Mouse (Mus musculus): ENCODE results near the gene Dnmbp.
A peak's percentile ranks its signal among the peaks of the same experiment; 100 is the strongest.
"Not testable (repeated sequence)": the region's sequence is repeated elsewhere in the genome, so short reads cannot be mapped to it uniquely, and the experiment has no call there.

Gene Dnmbp

GRCm38 (mm10) chr19:43939769-43940689 lies at the start of gene Dnmbp:
Dnmbp (minus strand) TSS chr19:43940191.
- DNase-seq, result peak; percentile 68 to 90

- DNase-seq, result no peak
Observed at GRCm38 (mm10) chr19:43986069-43986794, 46.2 kb upstream of the Dnmbp start, which contains the start of gene Cpn1. Cpn1 (minus strand) TSS chr19:43986556.

- DNase-seq, result no peak
Observed at GRCm38 (mm10) chr19:43981992-43982391, 42.0 kb upstream of the Dnmbp start.

- DNase-seq, result no peak
Observed at GRCm38 (mm10) chr19:43980711-43981110, 40.7 kb upstream of the Dnmbp start.

GRCm38 (mm10) chr19:43977799-43978198 lies 37.8 kb upstream of the Dnmbp start:
- no peak for DNase-seq

- no peak for DNase-seq
Observed at GRCm38 (mm10) chr19:43976661-43977060, 36.7 kb upstream of the Dnmbp start.

GRCm38 (mm10) chr19:43974221-43974620 lies 34.2 kb upstream of the Dnmbp start:
- no peak for DNase-seq

- DNase-seq, result no peak
Observed at GRCm38 (mm10) chr19:43973711-43974110, 33.7 kb upstream of the Dnmbp start.

- no peak for DNase-seq
Observed at GRCm38 (mm10) chr19:43972129-43972528, 32.1 kb upstream of the Dnmbp start.

- DNase-seq, result no peak
Observed at GRCm38 (mm10) chr19:43968436-43969026, 28.5 kb upstream of the Dnmbp start.

GRCm38 (mm10) chr19:43966481-43966880 lies 26.5 kb upstream of the Dnmbp start:
- no peak for DNase-seq

- peak in 1 of 2 experiments; percentile 32 for DNase-seq
Observed at GRCm38 (mm10) chr19:43965496-43966085, 25.6 kb upstream of the Dnmbp start.

- no peak for DNase-seq
Observed at GRCm38 (mm10) chr19:43962795-43963194, 22.8 kb upstream of the Dnmbp start.

- DNase-seq, result peak in 1 of 2 experiments; percentile 18
Observed at GRCm38 (mm10) chr19:43961185-43961584, 21.2 kb upstream of the Dnmbp start.

- DNase-seq, result no peak
Observed at GRCm38 (mm10) chr19:43960014-43960413, 20.0 kb upstream of the Dnmbp start.

- peak; percentile 17 to 63 for DNase-seq
Observed at GRCm38 (mm10) chr19:43959162-43959561, 19.2 kb upstream of the Dnmbp start.

- no peak for DNase-seq
Observed at GRCm38 (mm10) chr19:43957881-43958280, 17.9 kb upstream of the Dnmbp start.

GRCm38 (mm10) chr19:43957402-43957801 lies 17.4 kb upstream of the Dnmbp start:
- DNase-seq, result no peak

GRCm38 (mm10) chr19:43955266-43955665 lies 15.3 kb upstream of the Dnmbp start:
- no peak for DNase-seq

- no peak for DNase-seq
Observed at GRCm38 (mm10) chr19:43954864-43955263, 14.9 kb upstream of the Dnmbp start.

GRCm38 (mm10) chr19:43952936-43953335 lies 12.9 kb upstream of the Dnmbp start:
- DNase-seq, result not testable (repeated sequence)

- DNase-seq, result no peak
Observed at GRCm38 (mm10) chr19:43949111-43949810, 9.3 kb upstream of the Dnmbp start.

Measured in spleen, adult 18-20 months (tissue).